Mouse (Mus musculus) lung, postnatal 0 days (tissue): ENCODE measurements around the gene Stk11.

Experiments
- CTCF ChIP-seq: IDR thresholded peaks from 2 replicates; pipeline ENCODE4 v1.5.1; 2016; ENCODE audit warnings: antibody characterized with exemption, mild to moderate bottlenecking
- EP300 ChIP-seq: IDR thresholded peaks from 2 replicates; pipeline ENCODE4 v1.6.1; 2016; ENCODE audit warnings: antibody characterized with exemption, mild to moderate bottlenecking, control low read depth

DNA sequence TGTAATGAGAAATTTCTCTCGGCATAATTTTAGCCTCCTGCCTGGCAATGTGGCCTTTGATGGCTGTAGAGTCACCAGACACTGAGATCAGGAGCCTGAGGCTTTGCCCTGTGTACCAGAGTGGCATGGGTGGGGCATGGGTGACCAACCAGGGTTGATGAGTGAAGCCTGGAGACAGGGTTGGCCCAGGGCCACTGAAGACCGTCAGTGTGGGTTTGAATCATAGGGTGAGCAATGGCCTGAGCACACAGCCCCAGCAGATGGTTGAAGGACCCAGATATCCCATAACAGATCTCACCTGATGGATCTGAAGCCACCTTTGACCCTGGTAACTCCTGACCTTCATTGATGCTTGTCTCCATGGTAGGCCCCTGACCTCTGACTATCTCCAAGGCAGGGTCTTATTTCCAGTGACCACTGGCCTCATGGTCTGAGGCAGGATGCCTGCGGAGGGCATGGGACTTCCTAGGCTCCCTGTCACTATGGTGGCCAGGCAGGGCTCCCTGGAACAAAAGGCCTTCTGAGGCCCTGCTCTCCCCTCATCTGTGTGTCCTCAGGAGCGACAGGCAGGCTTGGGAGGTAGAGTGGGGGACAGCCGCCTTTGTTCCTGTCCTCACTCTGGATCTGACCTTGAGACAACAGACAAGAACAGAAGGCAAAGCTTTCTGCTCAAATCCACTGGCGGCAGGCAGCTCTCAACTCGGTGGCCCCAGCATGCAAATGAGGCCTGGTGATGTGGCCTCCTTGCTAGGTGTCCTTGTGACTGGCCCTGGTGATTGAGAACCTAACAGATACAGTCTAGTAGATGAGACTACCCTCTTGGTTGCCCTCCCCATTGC, 62.1 kb downstream of the Stk11 start:
- TF ChIP-seq CTCF (no peak), EP300 (no peak)
